Mouse (Mus musculus) CD4-positive helper T cell, adult 2 months (primary cell): ENCODE measurements at regions not wholly inside any gene's neighbourhood (a gene's known extent, or its start where the extent isn't known, plus 50 kb on each side); places are given as distances from the start of the nearest gene placed in this dataset.
"Not testable (repeated sequence)": the region's sequence is repeated elsewhere in the genome, so short reads cannot be mapped to it uniquely, and the experiment has no call there.

Experiments
- DNase-seq: peaks from one replicate; pipeline ENCODE4 v3.0.0-alpha.2; 2012; ENCODE audit warnings: low read depth, missing footprints, low spot score

DNA sequence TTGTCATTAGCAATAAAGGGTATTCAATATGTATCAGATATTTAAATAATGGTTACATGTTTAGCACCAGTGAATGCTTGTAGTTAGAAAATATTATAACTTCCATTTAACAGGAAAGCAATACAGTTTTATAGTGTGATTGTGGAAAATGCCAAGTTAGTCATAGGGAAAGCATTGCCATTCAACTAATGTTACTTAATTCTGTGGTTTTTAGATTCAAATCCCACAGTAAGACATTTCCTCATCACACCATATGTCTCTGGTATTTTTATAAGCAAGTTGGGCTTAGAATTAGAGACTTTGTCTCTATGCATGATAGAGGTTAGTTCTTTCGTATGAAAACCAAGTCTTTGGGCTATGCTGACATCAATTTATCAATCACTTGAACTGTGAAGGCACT is 133.0 kb downstream of the Prr30 start:
- DNase-seq = no peak

DNA sequence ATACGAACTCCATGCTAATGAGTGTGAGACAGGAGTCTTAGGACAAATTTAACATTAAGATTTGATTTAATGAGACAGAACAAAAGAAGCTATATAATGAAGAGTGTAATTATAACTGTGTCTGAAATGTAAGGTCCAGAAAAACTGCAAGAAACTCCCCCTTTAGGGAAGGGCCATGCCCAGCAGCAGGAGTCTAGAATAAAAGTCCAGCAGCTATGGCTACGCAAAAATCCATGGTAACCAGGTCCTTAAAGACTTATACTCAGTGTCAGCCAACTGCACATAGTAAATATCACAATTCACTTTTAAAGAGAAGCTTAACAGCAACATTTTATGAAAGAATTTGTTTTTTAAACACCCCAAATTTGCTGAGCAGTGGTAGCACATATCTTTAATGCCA is 143.3 kb downstream of the Prr30 start:
- no peak for DNase-seq

DNA sequence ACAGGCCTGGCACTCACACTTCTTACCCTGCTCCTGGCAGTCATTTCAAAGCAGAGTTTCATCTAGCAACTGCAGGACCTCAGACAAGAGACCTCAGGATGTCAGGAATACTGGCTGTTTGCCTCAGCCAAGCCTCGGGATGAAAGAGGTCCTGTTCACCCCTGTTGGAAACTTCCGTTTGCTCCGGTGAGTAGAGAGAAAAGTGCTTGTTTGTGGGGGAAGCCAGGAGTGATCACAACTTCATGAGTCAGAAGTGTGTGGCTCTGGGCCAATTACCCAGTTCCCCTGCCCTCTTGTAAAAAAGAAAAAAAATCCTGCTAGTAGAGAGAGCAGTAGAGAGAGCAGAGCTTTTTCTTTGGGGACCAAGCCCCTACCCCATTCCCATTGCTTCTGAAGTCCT is 144.2 kb downstream of the Prr30 start:
- DNase-seq = no peak

DNA sequence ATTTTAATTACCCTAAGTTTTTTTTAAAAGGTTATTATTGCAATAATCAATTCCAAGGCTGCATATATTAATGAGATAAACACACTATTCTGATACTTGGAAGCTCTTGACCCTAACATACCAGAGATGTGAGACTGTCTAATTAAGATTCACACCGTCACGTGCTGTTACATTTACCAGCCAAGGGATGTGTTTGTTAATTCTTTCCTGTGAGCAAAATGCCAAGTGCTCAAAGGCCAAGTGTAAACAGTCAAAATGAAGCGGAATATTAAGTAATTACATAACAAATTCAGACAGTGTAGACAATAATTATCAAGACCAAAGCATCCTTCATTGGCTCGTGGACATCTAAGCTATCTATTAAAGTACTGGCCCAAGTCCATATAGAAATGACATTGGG is 145.3 kb downstream of the Prr30 start:
- DNase-seq = no peak

DNA sequence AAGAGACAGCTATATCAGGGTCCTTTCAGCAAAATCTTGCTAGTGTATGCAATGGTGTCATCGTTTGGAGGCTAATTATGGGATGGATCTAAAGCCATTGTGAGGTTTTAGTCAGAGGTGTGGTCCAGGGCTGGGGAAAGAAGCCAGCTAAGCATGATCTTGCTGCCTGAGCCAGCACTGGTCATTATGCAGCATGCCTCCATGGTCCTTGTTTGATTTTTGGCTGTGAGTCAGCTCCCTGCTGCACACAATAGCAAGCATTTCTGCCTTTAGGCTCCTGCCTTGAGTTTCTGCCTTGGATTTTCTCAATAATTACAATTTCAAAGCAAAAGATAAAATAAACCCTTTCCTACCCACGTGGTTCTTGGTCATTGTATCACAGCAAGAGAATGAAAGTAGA is 147.4 kb downstream of the Prr30 start:
- DNase-seq = no peak

DNA sequence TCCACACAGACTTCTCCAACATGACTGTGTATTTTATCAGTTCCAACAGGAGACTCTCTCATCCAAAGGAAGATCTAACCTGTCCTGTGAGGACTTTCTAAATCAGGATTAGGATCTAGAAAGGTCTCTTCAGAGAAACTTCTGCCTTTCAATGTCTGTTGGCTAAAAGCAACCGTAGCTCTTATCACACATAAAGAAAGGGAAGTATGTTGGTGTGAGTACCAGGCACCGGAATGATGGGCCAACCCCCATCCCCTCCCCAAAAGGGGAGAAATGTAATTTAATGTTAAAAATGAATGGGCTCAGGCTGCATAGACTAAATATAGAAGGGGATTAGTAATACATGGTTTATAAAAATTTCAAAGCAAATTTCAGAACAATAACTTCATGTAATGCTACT is 149.9 kb downstream of the Prr30 start:
- DNase-seq = no peak

DNA sequence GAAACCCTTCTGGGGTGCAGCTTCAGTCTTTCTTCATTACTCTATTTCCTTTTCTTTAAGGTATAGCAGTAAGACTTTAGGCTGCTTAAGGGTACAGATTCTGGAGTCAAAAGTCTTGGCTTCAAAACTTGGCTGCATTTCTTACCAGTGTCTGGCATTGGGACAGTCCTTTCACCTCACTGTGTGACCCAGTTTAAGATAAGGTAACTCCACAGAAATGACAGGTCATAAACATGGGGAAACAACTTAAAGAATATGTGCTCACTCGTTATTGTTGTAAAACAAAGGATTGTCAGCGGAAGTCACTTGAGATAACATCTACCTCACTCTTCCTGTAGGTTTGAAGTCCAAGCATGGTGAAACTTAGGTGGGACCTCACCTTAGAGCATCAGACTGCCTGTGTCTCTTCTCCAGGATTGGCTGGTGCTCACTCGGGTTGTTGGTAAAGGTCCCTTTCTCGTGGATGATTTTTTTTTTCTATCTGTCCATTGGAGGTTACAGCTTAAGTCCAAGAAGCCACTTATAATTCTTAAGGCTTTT is 150.4 kb downstream of the Prr30 start:
- peak; percentile 3 for DNase-seq

DNA sequence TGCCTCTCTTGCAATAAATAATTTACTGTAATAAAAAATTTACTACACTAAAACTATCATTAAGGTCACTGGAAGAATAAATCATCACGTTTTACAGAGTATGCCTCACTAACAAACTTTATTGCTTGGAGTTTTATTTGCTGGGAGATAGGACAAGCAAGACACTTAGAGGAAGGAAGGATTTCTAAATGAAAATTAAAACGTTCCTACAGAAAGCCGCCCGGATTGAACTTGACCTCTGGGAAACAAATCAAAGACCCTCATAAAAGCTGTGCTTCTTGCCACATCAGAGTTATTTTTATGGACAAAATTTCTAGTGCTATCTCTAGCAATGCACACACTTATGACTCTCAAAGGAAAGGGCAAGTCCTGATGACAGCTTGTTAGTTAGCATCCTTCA is 156.6 kb downstream of the Prr30 start:
- DNase-seq = no peak

DNA sequence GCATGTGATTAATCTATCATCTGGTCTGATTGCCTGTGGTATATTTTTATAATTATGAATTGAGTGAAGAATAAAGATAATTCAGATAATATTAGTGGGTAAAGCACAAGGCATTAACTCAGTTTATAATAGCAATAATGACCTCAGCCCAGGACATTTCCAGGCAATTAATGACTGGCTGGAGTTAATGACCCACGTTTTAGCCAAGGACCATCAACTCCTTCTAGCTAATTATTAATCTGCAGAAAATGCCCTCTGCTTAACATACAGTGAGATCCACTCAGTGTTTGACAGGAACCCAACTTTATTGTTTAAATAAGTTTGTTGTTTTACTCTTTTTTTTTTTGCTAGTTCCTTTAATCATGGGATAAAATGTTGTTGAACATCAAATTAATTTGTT is 199.1 kb downstream of the Prr30 start:
- DNase-seq = no peak

DNA sequence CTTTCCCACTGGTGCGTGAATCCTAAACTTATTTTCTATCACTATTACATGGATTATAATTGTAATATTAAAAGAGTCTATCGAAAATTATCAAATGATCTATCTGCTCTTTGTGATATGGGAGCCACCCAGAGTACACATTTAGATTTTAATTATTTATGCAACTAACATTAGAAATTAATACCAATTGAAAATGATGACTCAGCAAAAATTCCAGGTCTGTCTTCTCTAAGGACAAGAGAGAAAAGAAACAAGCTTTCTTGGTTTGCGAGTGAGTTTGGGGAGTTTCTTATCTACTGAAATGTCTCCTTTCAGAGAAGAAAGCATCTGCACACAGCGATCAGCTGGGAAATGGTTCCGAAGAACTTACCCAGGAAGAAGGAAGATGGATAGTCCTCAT is 219.4 kb downstream of the Prr30 start:
- DNase-seq = no peak

DNA sequence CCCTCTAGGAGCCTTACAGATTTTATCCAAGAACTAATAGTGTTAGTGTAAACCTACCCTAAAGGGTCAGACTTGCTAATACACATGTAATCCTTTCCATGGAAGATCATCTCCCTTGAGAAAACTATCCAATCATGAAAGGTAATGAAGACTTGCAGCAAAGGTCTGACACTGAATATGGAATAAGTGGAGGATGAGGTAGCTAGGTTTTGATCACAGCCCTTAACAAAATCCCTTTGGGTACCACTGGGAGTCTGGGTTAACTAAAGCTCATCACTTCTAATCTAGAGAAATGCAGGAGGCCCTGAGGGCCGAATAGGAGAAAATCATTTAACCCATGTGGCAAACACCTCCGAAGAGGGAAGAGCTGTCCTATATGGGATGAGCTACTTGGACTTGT is 221.6 kb downstream of the Prr30 start:
- no peak for DNase-seq

DNA sequence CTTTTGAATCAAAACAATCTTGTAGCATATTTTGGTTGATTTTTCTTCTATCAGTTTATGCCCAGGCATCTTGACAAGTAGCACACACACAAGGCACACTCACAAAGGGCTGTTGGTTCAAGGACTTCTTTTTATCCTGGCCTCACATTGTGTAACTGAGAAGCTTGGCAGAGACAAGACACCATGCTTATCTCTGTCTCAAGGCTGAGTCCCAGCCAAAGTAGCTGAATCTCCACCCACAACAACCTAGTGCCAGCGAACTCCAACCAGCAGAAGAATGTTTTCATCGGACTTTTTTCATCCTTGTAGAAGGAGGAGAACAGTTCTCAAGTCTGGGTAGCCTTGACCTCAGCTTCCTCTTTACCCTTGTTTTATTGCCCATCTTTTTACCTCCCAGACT is 229.2 kb downstream of the Prr30 start:
- no peak for DNase-seq

DNA sequence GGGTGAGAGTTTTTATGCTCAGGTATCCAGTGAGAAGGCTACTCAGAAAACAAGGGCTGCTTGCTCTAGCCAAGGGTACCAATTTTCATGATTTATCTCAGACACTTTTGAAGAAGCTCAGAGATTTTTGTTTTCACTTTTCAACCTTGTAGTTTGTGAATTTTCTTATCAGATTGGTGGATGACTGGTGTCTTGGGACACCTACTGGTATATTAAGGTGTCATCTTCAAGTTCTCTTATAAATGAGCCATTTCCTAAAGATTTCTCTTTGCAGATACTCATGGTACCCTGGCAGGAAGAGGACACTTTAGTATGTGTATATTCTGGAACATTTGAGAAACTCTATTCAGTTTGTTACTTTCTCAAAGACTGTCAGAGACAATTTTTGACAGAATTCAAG is 239.9 kb downstream of the Prr30 start:
- DNase-seq = no peak

DNA sequence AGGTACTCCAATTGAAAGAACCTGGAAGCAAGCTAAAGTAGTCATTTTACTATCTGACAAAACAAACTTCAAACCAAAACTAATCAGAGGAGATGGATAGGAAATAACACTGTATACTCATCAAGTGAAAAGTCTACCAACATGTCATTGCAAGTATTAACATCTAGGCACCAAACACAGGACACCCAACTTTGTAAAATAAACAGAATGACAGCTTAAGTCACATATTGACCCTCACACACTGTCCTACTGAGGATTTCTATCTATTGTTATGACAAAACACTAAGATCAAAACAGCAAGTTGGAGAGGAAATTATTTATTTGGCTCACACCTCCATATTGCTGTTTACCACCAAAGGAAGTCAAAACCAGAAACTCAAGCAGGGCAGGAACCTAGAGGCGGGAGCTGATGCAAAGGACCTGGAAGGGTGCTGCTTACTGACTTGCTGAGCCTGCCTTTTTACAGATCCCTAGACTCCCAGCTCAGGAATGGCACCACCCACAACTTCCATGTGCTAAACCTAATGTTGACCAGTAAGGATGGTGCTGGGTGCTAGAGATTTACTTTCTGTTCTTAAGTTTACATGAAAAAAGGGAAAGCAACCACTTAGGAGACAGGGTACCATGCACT is 244.2 kb downstream of the Prr30 start:
- no peak for DNase-seq

DNA sequence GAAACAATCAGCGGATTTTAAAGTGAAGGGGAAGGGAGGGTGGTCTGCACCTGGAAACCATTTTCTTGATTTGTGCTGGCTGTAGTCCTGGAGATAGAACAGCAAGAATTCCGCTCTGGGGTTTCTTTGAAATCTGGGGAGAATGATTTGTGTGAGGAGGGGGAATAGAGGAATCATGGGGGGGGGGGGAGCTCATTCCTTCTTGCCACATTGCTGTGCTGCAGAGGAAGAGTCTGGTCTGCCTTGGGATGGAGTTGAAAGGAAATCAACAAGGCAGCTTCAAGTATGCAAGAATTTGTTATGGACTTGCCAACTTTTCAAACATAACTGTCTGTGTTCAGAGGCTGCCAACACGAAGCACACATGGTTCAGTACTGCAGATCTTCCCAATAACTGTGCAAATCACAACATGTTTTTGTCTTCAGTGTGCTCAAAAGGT is 249.4 kb downstream of the Prr30 start:
- DNase-seq = no peak

DNA sequence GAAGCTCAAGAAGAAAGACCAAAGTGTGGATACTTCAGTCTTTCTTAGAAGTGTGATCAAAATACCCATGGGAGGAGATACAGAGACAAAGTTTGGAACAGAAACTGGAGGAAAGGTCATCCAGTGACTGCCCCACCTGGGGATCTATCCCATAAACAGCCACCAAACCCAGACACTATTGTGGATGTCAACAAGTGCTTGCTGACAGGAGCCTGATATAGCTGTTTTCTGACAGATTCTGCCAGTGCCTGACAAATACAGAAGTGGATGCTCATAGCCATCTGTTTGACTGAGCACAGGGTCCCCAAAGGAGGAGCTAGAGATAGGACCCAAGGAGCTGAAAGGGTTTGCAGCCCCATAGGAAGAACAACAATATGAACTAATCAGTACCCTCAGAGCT is 252.5 kb downstream of the Prr30 start:
- DNase-seq = not testable (repeated sequence)

DNA sequence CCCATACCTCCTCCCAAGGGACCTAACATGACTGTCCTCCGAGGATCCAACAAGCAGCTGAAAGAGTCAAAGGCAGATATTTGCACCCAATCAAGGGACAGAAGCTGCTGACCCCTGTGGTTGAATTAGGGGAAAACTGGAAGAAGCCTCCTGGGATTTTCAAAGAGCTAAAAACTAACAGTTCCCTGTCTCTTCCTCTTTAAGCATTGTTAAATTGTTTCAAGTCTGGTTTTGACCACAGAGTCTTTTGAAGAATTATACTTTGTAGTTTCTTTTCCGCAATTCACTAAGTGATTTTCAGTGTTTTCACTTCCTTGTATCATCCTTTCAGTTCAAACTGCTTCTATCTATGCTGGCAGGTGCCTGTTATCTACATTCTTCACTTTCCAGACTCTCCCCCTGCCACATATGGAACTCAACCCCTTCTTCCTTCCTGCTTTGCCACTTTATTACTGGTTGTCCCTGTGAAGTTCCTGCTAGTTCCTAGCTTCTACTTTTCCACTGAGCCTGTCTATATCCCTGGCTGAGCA is 262.7 kb downstream of the Prr30 start:
- DNase-seq = no peak

DNA sequence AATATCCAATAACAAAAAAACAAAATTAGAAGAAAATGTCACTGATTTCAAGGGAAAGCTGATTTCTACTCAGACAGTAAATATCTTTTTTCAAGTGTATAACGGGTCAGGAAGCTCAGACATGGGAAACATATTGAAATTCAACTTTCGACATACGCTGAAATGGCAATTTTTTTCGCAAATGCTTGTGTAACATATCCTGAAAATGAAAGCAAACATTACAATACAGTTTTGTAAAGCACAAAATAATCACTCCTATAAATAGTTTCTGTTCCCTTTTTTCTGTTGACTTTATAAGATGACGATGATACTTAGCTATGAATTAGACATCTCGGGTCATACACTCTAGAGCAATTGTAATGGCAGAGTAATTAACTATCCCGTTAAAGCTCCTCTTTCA is 265.6 kb downstream of the Prr30 start:
- no peak for DNase-seq

DNA sequence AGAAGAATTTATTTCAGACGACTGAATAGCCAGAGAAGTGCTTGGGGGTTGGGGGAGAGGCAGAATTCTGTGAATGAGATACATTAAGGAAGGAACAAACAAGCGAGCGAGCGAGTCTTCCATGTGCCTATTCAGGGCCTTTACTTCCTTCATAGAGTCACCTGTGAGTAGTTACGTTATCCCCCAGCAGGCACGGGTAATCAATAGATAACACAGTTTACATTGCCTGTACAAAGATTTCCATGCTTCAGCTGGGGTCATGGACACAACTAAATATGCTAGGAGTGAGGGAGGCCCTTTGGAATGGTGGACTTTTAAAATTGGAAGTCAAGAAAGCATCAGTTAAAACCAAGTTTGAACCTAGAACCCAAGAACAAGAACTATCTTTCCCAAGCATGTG is 275.2 kb downstream of the Prr30 start:
- DNase-seq = no peak

DNA sequence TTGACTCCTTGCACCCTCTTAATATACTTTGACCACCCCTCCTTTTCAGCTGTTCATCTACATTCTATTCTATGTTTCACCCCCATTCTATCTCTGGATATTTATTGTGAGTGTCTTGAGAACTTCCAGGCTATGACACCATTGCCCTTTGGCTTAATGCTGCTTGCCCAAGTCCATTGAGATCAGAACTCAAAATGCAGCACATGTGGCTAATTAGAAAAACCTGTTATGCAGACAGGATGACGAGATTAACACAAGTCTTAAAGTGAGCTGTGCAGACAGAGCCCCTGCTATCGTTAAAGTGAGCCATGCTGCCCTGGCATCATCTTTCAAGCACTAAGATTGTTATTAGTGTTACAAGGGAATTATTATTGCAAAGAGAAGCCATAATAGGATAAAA is 299.9 kb downstream of the Prr30 start:
- DNase-seq = no peak

DNA sequence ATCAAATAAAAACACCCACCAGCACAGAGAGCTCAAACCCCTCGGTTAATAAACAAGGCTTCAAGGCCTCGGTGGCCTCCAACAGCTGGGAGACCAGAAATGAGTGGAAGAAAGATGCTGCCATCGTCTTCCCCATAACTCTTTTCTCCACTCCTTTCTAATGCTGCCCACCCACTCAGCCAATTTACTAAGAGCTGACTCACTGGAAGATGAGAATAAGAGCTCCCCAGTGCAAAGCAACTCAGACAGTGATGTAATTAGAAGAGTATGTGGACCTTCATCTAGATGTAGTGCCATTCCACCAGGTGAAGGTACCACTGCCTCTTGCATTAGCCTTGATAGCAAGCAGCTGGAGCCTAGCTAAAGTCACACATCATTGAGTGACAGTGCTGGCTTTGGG is 301.1 kb downstream of the Prr30 start:
- DNase-seq = no peak

DNA sequence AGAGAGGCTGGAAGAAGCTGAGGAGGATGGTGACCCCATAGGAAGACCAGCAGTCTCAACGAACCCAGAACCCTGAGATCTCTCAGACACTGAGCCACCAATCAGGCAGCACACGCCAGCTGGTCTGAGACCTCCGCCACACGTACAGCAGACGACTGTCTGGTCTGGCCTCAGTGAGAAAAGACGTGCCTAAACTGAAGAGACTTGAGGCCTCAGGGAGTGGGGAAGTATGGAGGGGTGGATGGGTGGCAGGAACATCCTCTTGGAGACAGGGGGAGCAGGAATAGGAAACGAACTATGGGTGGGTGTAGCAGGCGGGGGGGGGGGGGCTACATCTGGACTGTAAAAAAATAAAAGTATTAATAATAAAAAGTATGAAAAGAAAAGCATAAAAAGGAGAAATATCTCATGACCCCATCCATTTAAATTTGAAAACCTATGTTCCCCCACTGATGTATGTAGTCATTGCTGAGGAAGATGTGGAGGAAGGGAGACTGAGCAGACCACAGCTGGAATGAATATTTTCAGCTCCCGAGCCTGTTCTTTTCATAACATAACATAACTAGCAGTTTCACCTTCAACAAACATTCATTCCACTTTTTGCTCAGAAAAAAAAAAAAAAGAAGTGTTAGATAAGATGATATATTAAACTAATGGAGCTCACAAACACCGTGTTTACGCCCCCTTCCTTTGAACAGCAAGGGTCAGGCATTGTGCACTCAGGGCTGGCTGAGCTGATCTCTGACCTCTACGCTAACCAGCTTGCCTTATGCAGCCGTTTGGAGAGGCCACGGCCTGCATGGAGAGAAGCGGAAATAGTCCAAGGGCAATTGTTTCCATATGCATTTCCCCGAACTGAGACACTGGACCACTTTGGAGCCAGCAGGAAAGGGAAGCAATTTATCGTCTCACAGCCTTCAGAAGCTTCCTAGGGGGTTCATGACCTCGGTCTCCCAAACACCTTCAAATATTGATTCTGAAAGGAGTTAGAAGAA is 310.7 kb downstream of the Prr30 start:
- DNase-seq = no peak

DNA sequence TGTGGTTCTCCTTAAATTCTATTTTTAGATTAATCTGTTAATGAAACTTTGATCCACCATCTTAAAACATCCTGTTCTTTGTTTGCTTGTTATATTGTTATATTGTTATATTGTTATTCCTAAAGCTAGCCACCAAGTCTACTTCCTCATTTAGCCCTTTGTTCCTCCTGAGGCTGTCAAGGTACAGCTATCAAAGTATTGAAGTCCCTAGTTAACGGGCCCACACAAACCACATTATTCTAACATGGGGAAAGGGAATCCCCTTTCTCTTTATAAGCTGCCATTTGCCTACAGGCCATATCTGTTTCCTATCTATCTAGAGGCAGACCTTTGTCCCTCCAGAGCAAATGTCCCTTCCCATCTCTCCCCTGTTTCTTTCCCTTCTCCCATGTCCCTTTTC is 317.0 kb downstream of the Prr30 start:
- no peak for DNase-seq
